Comparison of ENCODE assay signal across 1 mouse cellular context in the genomic region with DNA sequence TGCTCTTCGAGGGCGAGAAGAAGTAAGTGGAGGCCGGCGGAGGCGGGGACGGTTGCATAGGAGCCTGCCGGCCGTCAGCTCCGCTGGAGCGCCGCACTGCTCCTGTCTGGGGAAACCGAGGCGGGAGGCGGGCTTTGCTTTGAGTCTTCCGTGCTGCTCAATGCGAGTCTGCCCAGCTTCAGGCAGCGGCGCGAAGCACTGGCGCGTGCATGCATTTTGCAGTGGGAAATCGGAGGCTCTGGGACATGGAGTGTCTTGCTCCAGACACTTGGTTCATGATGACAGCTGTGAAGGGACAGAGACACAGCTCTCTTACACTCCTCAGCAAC.
TF ChIP-seq lines count a peak whose summit lies in the region.

No protein-coding gene starts in this region.

TF ChIP-seq in CH12.LX, 34 proteins besides CTCF, POLR2A, EP300 and RAD21 (continued from another document):
- 0 out of 2 replicates have a peak, but pooled peaks have one; percentile 61 for TF ChIP-seq ZMIZ1 (IDR thresholded peaks at IDR 0.05; ENCODE audit: low read depth, low read length)
- no peak for TF ChIP-seq USF1 (IDR thresholded peaks at IDR 0.05; ENCODE audit: low read depth, low read length)
- TF ChIP-seq E2F4 (IDR thresholded peaks at IDR 0.05; ENCODE audit: insufficient replicate concordance, low read depth, low read length) = 0 out of 2 replicates have a peak, but pooled peaks have one; percentile 1
